Mouse (Mus musculus): Measurements from ENCODE around the gene Wrap73. TPM values are rescaled to one million over a fixed set of nuclear protein-coding genes. Genes with fewer than 3 reads are reported as not detected.

The Wrap73 gene
- polyA plus RNA-seq, 1 experiment: 16.9 TPM

DNA sequence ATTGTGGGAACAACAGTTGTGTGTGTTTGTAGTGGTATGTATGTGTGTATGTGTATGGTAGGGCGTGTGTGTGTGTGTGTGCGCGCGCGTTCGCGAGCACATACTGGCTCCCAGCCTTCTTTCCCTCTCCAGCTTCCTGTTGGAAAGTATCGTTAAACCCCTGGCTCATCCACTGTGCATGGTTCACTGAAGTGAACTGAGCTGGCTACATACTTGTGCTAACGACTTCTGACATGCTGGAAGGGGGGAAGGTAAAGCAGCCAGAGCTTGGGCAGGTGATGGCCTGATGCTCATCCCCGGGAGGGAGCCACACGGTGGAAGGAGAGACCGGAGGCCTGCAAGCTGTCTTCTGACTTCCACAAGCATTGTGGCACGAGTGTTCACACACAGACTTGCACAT is 69.3 kb downstream of the Wrap73 start:
- H3K36me3 ChIP-seq (ENCODE audit: control insufficient read depth, insufficient read depth, low read length): no peaks in the 10 kb centered on the region
- H3K27me3 ChIP-seq (ENCODE audit: control insufficient read depth, insufficient read depth, low read length): no peaks in the 10 kb centered on the region
- WGBS: 71% methylated on average over 13 of the region's 13 CpGs
- H3K4me3 ChIP-seq (ENCODE audit: low read depth, low read length): no peak overlapping the region
- H3K4me1 ChIP-seq (ENCODE audit: control insufficient read depth, insufficient read depth, insufficient read length, low read length): peaks cover 5% of the 10 kb centered on the region
- TF ChIP-seq CTCF (IDR thresholded peaks at IDR 0.05; ENCODE audit: extremely low read depth, insufficient read length, insufficient replicate concordance, low read depth, low read length) (no peak), POLR2A (IDR thresholded peaks at IDR 0.05; ENCODE audit: low read depth, low read length) (no peak)
- no peak overlapping the region for H3K27ac ChIP-seq (ENCODE audit: insufficient read depth, low read depth, low read length)

DNA sequence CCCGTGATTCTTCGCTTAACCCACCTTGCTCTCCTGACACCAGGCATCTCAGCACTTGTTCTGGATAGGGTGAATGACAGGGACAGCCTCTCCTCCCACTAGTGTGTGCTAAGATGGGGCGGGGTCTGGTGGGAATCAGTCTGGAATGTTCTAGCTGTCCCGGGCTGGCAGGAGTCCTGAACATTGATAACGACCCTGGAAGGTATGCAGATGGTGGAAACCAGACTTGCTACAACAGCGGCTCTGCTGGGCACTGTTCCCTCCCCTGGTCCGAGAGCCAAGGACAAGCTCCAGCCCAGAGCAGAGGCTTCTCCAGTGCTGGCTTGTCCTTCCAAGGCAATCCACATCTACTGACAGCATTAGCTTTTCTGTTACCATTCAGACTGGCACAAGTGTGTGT is 71.4 kb downstream of the Wrap73 start:
- 28% methylated on average over 7 of the region's 7 CpGs for WGBS
- Histone ChIP-seq H3K4me1 (ENCODE audit: control insufficient read depth, insufficient read depth, insufficient read length, low read length) (peaks cover 5% of the 10 kb centered on the region), H3K27me3 (ENCODE audit: control insufficient read depth, insufficient read depth, low read length) (no peaks in the 10 kb centered on the region), H3K4me3 (ENCODE audit: low read depth, low read length) (no peak overlapping the region), H3K27ac (ENCODE audit: insufficient read depth, low read depth, low read length) (no peak overlapping the region), H3K36me3 (ENCODE audit: control insufficient read depth, insufficient read depth, low read length) (no peaks in the 10 kb centered on the region)
- TF ChIP-seq CTCF (IDR thresholded peaks at IDR 0.05; ENCODE audit: extremely low read depth, insufficient read length, insufficient replicate concordance, low read depth, low read length) (no peak), POLR2A (IDR thresholded peaks at IDR 0.05; ENCODE audit: low read depth, low read length) (no peak)

DNA sequence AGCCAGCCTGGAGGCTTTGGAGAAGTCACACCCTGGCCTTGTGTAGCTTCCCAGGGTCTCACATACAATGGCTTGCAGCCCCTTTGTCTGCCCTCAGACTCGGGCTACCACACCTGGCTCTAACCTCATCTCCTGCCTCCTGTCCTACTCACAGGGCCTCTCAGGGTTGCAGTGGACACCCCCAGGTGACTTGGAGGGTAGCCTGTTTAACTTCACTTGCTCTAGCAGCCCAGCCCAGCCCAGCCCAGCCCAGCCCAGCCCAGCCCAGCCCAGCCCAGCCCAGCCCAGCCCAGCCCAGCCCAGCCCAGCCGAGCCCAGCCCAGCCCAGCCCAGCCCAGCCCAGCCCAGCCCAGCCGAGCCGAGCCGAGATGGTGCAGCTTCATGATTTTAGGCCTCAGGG is 71.9 kb downstream of the Wrap73 start:
- TF ChIP-seq CTCF (IDR thresholded peaks at IDR 0.05; ENCODE audit: extremely low read depth, insufficient read length, insufficient replicate concordance, low read depth, low read length) (no peak), POLR2A (IDR thresholded peaks at IDR 0.05; ENCODE audit: low read depth, low read length) (no peak)
- H3K27me3 ChIP-seq (ENCODE audit: control insufficient read depth, insufficient read depth, low read length): no peaks in the 10 kb centered on the region
- no peaks in the 10 kb centered on the region for H3K36me3 ChIP-seq (ENCODE audit: control insufficient read depth, insufficient read depth, low read length)
- no peak overlapping the region for H3K4me3 ChIP-seq (ENCODE audit: low read depth, low read length)
- WGBS: 6% methylated on average over 5 of the region's 5 CpGs
- H3K27ac ChIP-seq (ENCODE audit: insufficient read depth, low read depth, low read length): no peak overlapping the region
- peaks cover 5% of the 10 kb centered on the region for H3K4me1 ChIP-seq (ENCODE audit: control insufficient read depth, insufficient read depth, insufficient read length, low read length)

Other genes with a start within 250 kb of the Wrap73 start
- 32.7 and 43.1 TPM in 2 replicates for gene A430005L14Rik, start 185.1 kb upstream of the Wrap73 start, polyA plus RNA-seq (2012; rRNA removed)
- gene Dffb, start 167.2 kb upstream of the Wrap73 start, polyA plus RNA-seq (2012; rRNA removed): 15.4 and 30.5 TPM in 2 replicates
- gene Cep104, start 167.2 kb upstream of the Wrap73 start, polyA plus RNA-seq (2012; rRNA removed): 5.5 and 9.3 TPM in 2 replicates
- 33.6 and 63.5 TPM in 2 replicates for gene Lrrc47, start 130.6 kb upstream of the Wrap73 start, polyA plus RNA-seq (2012; rRNA removed)
- gene Smim1, start 116.1 kb upstream of the Wrap73 start, polyA plus RNA-seq (2012; rRNA removed): 6.5 and 11.0 TPM in 2 replicates
- gene Ccdc27, start 99.7 kb upstream of the Wrap73 start, polyA plus RNA-seq (2012; rRNA removed): not detected in 2 replicates
- 0.14 and 0.58 TPM in 2 replicates for gene Trp73, start 2.2 kb upstream of the Wrap73 start, polyA plus RNA-seq (2012; rRNA removed)
- gene Tprgl, start 18.3 kb downstream of the Wrap73 start, polyA plus RNA-seq (2012; rRNA removed): 74.5 and 129 TPM in 2 replicates
- 1.7 and 3.5 TPM in 2 replicates for gene Megf6, start 28.4 kb downstream of the Wrap73 start, polyA plus RNA-seq (2012; rRNA removed)
- 69.0 and 179 TPM in 2 replicates for gene Arhgef16, start 159.3 kb downstream of the Wrap73 start, polyA plus RNA-seq (2012; rRNA removed)
- not detected in 2 replicates for gene B230104I21Rik, start 193.8 kb downstream of the Wrap73 start, polyA plus RNA-seq (2012; rRNA removed)